Mouse (Mus musculus): ENCODE data around the gene Ccdc152.
"Not testable (repeated sequence)": the region's sequence is repeated elsewhere in the genome, so short reads cannot be mapped to it uniquely, and the experiment has no call there.

Ccdc152 gene

GRCm38 (mm10) chr15:3273191-3273590, 30.1 kb downstream of the Ccdc152 start:
- no peak for DNase-seq

- DNase-seq, result no peak
Measured at GRCm38 (mm10) chr15:3271216-3271615, 32.1 kb downstream of the Ccdc152 start.

- DNase-seq, result peak; percentile 32
Measured at GRCm38 (mm10) chr15:3270646-3271077, 32.7 kb downstream of the Ccdc152 start.

- no peak for DNase-seq
Measured at GRCm38 (mm10) chr15:3269996-3270645, 33.2 kb downstream of the Ccdc152 start.

GRCm38 (mm10) chr15:3269496-3269895, 33.8 kb downstream of the Ccdc152 start:
- DNase-seq, result no peak

- DNase-seq, result no peak
Measured at GRCm38 (mm10) chr15:3268247-3268646, 35.1 kb downstream of the Ccdc152 start, which contains the start of gene Selenop. Selenop (plus strand) TSS chr15:3268547.

GRCm38 (mm10) chr15:3264828-3265227, 38.5 kb downstream of the Ccdc152 start:
- DNase-seq, result no peak

GRCm38 (mm10) chr15:3264293-3264692, 39.0 kb downstream of the Ccdc152 start:
- DNase-seq, result no peak

GRCm38 (mm10) chr15:3262883-3263282, 40.4 kb downstream of the Ccdc152 start:
- DNase-seq, result no peak

- DNase-seq, result no peak
Measured at GRCm38 (mm10) chr15:3260309-3260708, 43.0 kb downstream of the Ccdc152 start.

GRCm38 (mm10) chr15:3259025-3259424, 44.3 kb downstream of the Ccdc152 start:
- DNase-seq, result no peak

- DNase-seq, result no peak
Measured at GRCm38 (mm10) chr15:3251718-3252067, 51.6 kb downstream of the Ccdc152 start.

GRCm38 (mm10) chr15:3251031-3251717, 52.2 kb downstream of the Ccdc152 start:
- DNase-seq, result no peak

- DNase-seq, result no peak
Measured at GRCm38 (mm10) chr15:3250620-3251019, 52.7 kb downstream of the Ccdc152 start.

GRCm38 (mm10) chr15:3245036-3245435, 58.3 kb downstream of the Ccdc152 start:
- not testable (repeated sequence) for DNase-seq

- DNase-seq, result no peak
Measured at GRCm38 (mm10) chr15:3237963-3238362, 65.4 kb downstream of the Ccdc152 start.

- no peak for DNase-seq
Measured at GRCm38 (mm10) chr15:3236338-3236737, 67.0 kb downstream of the Ccdc152 start.

- no peak for DNase-seq
Measured at GRCm38 (mm10) chr15:3233837-3234551, 69.3 kb downstream of the Ccdc152 start.

- no peak for DNase-seq
Measured at GRCm38 (mm10) chr15:3232168-3232835, 71.0 kb downstream of the Ccdc152 start.

- DNase-seq, result no peak
Measured at GRCm38 (mm10) chr15:3231004-3231403, 72.3 kb downstream of the Ccdc152 start.

Data from right cerebral cortex, postnatal 25 days (tissue).